24 mouse cellular contexts compared by ENCODE assay signal in genomic region chr11:98270466-98270865, GRCm38 (mm10). TPM values are rescaled to one million over a fixed set of nuclear protein-coding genes. Genes with fewer than 3 reads are reported as not detected.
"Had no signal": no experiment of that assay in that cellular context is flagged by ENCODE, and none has a peak within 500 bp of the region (broad histone marks: within the 10 kb centered on the region; RNA-seq: fewer than 3 reads in every experiment).

No protein-coding gene starts in this region.

- ATAC-seq: liver, postnatal 0 days; lung, postnatal 0 days; midbrain, embryonic 15.5 days had no signal

- H3K4me2 ChIP-seq: kidney, embryonic 15.5 days; limb, embryonic 12.5 days; limb, embryonic 15.5 days; liver, embryonic 11.5 days; lung, embryonic 14.5 days; midbrain, embryonic 12.5 days; midbrain, embryonic 15.5 days; neural tube, embryonic 12.5 days; neural tube, embryonic 15.5 days had no signal

- DNase-seq: kidney, adult 18-20 months; kidney, postnatal 10 days; kidney, postnatal 36 days; left cerebral cortex, postnatal 4 days; liver, postnatal 0 days; lung, embryonic 14.5 days; right cerebral cortex, postnatal 14 days; right cerebral cortex, postnatal 4 days; thymus, adult 2 months; thymus, postnatal 14 days had no signal

- H3K4me1 ChIP-seq: kidney, embryonic 15.5 days; limb, embryonic 12.5 days; midbrain, embryonic 12.5 days; midbrain, embryonic 15.5 days had no signal

- H3K9me3 ChIP-seq: kidney, embryonic 15.5 days; limb, embryonic 12.5 days; limb, embryonic 15.5 days; midbrain, embryonic 12.5 days; midbrain, embryonic 15.5 days; neural tube, embryonic 12.5 days; neural tube, embryonic 15.5 days had no signal

- H3K27ac ChIP-seq: kidney, embryonic 15.5 days; limb, embryonic 12.5 days; limb, embryonic 15.5 days; liver, embryonic 14.5 days; macrophage; midbrain, embryonic 12.5 days; midbrain, embryonic 15.5 days; neural tube, embryonic 12.5 days; neural tube, embryonic 15.5 days; stomach, postnatal 0 days had no signal

- H3K9ac ChIP-seq: kidney, embryonic 15.5 days; limb, embryonic 12.5 days; limb, embryonic 15.5 days; liver, embryonic 14.5 days; liver, postnatal 0 days; lung, embryonic 14.5 days; midbrain, embryonic 12.5 days; midbrain, embryonic 15.5 days; neural tube, embryonic 12.5 days; neural tube, embryonic 15.5 days had no signal

- H3K4me3 ChIP-seq: kidney, embryonic 15.5 days; limb, embryonic 12.5 days; limb, embryonic 15.5 days; midbrain, embryonic 12.5 days; midbrain, embryonic 15.5 days; neural tube, embryonic 12.5 days; neural tube, embryonic 15.5 days had no signal

- H3K27me3 ChIP-seq: kidney, embryonic 15.5 days; limb, embryonic 12.5 days; limb, embryonic 15.5 days; midbrain, embryonic 12.5 days; midbrain, embryonic 15.5 days; neural tube, embryonic 12.5 days; neural tube, embryonic 15.5 days had no signal

RNA-seq across cellular contexts. Expression of gene Neurod2, which starts 59.0 kb away (rescaled TPM):
- total RNA-seq: megakaryocyte, adult 5-6 weeks had no signal
- polyA plus RNA-seq: kidney, embryonic 15.5 days; limb, embryonic 15.5 days; liver, embryonic 14.5 days; liver, postnatal 0 days; lung, embryonic 14.5 days; lung, postnatal 0 days; macrophage; stomach, embryonic 14.5 days had no signal
